Mouse (Mus musculus) cerebellum, adult 18-20 months (tissue): ENCODE measurements around the gene Ralb.

Source experiments
- DNase-seq, 2 experiments: peaks; one replicate each; pipeline ENCODE4 v3.0.0; 2021

The Ralb gene

DNA sequence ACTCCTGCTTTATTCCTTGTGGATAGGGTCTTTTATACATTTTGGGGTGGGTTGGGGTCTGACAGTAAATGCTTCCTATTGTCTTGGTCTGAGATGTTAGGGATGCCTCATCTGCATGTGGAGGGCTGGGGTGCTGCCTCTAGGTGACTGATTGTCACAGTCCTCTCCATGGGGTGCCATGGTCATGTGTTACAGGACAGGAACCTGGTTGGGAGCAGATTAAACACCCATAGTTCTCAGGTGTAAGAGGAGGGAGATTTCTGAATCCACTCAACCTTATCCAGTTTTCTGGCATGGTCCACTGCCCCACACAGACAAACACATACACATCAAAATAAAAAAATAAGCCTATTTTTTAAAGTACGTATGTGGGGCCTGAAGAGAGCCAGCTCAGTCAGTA is 12.1 kb downstream of the Ralb start:
- no peak for DNase-seq

DNA sequence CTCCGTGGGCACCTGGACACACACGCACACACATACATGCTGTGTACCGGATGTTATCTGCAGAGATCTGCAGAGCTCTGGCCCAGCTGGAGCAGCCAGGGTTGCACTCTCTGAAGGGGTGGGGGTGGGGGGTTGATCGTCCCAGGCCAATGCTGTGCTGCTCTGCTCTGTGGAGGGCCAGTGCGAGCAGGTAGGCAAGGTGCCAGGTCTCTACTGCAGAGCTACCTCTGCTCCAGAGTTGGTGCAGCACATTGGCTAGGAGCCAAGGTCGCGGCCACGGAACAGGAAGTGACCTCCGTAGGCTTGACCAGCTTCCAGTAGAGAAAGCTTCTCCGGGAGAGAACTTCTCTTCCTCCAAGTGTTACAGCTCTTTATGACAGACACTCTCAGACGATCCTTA is 12.5 kb downstream of the Ralb start:
- peak; percentile 23 to 46 for DNase-seq

DNA sequence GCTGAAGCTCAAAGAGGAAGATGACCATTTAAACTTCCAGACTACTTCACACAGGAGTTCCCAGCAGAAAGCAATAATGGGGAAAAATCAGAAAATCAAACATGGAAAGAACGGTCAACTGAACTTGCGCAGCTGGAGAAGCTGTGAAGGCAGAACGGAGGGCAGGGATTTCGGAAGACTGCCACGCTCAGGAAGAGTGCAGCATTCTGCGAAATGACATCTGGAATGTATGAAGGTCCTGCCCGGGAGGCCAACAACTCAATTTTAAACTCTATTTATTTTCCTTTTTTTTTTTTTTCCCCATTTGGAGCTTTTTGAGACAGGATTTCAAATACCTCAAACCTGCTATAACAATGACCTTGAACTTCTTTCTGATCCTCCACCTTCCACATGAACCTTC is 13.8 kb downstream of the Ralb start:
- no peak for DNase-seq

DNA sequence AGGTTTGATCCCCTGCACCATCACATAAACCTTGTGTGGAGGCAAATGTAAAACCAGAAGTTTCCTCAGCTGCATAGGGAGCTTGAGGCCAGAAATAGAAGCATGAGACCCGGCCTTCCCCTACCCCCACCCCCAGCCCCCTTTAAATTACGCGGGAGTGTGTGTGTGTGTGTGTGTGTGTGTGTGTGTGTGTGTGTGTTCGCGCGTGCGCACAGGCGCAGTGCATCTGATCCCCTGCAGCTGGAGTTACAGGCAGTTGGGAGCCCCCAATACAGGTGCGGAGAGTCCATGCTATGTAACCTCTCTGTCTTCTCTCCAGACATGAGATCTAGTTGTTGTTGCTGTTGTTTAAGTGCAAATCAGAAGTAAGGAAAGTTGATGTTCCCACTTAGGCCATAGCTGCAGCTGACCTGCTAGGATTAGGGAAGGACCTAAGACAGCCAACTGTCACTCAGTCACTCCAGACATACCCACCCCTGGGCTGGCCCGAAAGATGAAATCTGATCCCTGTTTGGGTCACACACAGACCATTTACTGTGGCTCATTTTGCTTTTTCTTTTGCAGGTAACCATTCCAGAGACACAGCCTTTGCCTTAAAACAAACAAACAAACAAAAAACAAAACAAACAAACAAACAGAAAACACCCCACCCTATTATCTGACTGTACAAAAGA is 16.5 kb downstream of the Ralb start:
- DNase-seq, result no peak

DNA sequence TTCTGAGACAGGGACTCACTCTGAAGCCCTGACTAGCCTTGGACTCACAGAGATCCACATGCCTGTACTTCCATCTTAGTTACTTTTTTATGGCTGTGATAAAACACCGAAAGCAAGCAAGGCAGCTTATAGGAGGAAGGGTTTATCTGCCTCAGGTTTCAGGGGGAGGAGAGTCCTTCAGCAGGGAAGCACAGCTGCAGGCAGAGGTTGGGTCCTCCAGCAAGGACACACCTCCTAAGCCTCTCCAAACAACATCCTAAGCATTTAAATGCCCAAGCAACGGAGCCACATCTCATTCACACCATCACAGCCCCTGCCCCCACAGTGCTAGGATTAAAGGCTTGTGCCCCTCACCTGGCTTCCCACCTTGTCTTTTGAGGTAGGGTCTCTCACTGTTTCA is 18.8 kb downstream of the Ralb start:
- DNase-seq, result no peak

DNA sequence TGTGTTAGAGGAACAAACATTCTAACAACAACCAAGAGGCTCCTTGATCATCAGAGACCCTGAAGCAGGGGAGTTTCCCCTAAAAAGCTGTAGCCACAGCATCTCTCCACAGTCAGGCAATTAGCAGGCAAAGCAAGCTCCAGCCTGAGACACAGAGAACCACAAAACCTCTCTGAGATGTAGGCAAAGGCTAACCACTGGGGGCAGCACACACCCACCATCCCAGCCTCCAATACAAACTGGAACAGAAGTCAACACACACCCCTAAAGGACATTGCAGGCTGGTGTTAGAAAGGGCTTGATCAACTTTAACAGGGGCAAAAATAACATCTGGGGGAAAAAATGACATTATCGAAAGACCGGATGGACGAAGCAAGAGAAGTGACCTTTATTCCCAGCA is 20.1 kb downstream of the Ralb start:
- DNase-seq, result peak in 1 of 2 experiments; percentile 23

DNA sequence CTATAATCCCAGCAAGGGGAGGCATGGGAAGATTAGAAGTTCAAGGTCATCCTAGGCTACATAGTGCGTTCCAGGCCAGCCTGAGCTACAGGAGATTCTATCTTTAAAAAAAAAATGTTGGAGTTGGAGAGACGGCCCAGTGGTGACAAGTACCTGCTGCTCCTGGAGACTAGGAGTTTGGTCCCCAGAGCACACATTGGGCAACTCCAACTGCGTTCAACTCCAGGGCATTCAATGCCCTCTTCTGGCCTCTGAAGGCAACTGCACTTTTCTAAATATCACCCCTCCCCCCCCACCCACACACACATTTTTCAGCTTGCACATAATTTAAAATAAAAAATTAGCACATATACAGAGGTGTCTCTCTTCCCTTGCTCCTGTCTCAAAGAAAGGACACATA is 21.7 kb downstream of the Ralb start:
- no peak for DNase-seq

DNA sequence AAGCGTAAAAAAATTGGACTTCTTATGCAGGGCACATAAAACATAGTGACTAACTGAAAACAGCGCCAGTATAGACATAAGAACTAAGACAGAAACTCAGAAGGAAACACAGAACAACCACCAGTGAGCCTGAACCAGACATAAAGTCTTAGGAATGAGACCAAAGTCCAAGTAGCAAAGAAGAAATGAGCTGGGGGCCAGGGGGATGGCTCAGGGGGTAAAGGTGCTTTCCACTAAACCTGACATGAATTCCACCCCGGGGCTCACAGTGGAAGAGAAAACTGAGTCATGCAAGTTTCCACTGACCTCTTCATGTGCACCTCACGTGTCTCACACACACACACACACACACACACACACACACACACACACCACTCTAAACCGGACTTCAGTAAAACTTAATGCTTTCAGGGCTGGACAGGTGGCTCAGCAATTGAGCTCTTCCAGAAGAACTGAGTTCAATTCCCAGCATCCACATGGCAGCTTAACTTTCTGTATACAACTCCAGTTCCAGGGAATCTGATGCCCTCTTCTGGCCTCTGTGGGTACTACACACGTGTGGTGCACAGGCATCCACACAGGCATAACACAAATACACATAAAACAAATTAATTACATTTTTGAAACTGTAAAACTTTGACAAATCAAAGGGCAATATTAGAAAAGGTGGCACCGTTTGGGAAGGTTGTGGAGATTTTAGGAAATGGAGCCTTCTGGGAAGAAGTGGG is 23.2 kb downstream of the Ralb start:
- no peak for DNase-seq

DNA sequence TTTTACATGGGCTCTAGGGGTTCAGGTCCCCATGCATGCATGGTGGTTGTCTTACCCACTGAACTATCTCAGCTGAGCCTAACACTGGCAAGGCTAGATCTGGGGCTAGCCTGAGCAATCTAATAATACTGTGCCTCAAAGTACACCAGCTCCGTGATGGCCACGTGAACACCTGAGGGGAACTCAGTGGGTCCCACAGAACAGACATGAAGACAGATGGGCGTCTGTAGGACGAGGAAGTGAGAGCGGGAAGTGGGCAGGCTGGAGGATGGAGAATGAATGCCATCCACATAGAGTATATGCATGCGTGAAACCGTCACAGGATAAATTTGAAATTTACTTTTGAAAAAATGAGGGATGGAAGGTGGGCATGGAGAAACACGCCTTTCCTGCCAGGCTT is 23.9 kb downstream of the Ralb start:
- DNase-seq, result no peak

DNA sequence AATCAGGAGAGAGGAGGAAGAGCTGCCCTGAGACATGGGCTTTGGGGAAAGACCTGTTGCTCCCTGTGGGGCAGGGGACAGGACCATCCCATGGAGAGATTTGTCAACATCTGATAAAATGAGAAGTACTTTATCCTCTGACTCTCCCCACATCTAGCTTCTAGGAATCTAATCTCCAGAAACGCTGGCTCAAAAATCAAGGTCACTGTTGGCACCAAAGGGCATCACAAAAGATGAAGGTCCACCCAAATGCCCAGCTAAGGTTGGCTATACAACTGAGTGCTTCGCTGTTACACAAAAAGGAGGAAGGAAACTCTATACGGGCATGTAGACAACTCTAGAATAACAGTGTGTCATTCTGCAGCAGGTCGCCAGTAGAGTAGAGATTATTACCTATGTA is 25.0 kb downstream of the Ralb start:
- no peak for DNase-seq

DNA sequence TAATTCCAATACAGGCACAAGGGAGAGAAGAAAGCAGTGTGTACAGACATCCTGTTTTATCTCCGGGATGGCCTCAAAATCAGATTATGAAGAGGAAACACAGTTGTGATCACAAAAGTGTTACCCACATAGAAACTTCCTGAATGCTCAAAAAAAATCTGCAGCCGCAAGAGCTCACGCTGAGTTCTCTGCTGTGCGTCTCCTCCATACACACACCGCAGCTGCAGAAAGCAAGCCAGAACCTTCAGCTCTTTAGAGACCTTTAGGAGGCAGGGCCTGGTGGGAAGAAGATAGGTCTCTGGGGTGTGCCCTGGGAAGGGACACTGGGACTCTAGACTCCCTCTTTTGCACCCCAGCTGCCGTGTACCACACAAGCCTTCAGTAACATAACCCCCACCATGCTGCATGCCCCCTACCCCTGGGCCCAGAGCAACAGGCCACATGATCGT is 27.7 kb downstream of the Ralb start:
- no peak for DNase-seq

DNA sequence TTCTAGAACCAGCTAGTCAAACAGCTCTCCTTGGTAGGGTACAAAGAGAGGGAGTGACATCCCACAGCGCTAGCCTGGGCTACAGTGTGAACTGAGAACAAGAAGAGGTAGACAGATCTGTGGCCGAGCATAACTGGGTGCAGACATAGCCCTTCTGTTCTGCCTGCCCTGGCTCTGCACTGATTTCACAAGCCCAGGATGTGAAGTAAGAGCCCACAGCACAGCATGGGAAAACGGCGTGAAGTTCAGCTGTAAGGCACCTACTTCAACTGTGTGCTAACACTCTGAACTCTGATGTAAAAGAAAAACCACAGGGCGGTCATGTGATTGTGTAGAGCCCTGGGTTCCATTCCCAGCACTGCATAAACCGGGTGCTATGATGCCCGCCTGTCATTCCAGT is 29.9 kb downstream of the Ralb start:
- DNase-seq, result no peak

DNA sequence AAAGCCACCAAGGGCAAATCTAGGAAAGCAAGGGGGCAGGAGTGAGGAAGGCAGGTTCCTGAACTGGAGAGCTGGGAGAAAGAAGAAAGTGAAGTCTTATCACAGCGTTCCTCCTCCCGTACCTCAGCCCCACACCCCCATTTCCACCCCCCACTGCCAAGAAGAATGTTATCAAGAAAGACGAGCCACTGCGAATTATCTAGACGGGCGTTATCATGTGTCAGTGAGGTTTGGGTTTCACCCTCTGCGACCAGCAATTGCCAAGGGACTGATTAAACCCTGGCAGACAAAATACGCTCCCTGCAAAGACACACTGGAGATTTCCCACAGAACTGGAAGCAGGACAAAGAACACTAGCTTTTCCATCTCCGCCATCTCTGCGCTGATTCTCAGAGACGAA is 31.9 kb downstream of the Ralb start:
- no peak for DNase-seq

DNA sequence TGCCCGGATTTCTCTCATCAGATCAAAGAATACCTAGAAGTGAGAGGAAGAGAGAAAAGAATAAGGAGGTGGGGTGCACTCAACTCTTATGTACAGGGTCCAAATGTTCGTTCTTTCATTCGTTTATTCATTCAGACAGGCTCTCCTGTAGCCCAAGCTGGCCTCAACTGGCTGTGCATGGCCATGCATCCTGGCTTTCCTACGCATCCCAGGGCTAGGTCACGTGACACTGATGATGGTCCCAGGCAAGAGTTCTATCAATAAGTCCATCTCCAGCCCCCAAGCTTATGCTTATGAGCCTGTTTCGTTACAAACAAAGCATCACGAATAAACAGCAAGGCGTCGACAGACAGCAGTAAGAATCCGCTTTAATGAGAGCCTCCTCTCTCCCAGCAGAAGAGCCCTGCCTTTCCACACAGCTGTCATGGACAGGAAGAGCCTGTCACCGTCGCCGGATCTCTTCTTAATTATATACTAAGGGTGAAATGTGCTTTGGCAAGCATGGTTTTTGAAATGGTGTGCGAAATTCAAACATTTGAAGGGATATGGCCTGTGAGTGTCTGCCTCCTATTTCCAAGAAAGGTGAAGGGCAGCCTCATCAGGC is 32.7 kb downstream of the Ralb start:
- no peak for DNase-seq

DNA sequence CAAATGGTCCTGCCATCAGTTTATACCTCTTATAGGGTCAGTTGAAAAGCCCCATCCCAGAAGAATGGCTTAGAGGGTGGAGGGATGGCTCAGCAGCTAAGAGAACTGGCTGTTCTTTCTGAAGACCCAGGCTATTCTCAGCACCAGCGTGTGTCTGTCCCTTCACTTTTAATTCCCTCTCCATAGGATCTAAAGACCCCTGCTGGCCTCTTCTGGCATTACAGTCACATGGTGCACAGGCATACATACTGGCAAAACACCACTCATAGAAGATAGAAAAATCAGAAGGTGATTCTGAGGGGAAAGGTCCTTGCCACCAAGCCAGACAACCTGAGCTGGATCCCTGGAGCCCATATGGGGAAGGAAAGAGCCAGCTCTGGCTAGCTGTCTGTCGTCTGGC is 41.2 kb downstream of the Ralb start:
- peak; percentile 40 to 43 for DNase-seq

DNA sequence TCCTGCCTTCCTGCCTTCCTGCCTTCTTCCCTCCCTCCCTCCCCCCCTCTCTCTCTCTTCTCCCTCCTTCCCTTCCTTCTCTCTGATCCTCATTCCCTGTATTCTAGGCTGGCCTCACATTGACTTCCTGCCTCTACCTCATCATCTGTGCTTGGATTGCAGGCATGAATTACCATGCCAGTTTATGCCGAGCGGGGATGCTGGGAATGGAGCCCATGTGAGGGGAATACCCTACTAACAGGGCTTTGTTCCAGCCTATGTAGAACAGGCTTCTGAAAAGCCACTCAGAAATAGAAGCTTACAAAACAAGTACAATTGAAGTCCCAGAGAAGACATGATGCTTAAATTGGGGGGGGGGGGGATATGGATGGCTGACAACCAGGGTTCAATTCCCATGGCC is 44.5 kb downstream of the Ralb start:
- DNase-seq, result no peak

DNA sequence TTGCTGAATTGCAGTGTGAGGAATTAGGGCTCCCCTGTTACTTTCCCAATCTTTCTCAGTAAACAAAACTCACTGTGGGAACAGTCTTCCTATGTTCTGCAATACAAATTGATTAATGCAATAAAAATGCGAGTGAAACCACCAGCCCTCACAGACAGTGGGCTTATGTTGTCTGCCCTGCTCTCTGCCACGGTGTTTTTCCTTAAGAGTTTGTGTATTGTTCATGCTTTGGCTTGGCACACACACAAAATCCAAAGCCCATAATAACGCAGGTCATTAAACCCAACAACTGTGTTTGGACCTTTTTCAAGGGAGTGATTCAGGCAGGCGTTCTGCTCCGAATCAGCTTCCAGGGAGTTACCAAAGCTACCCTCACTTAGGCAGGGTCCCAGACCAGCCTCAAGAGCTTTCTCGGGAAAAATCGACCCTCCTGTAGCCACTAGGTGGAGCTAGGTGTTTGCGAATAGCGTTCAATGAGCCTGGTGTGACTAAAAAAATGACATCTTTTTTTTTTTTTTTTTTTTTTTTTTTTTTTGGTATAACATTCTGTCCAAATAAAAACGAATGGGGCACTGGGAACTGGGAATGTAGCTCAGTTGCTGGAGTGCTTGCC is 46.5 kb downstream of the Ralb start:
- DNase-seq, result peak; percentile 60 to 61

DNA sequence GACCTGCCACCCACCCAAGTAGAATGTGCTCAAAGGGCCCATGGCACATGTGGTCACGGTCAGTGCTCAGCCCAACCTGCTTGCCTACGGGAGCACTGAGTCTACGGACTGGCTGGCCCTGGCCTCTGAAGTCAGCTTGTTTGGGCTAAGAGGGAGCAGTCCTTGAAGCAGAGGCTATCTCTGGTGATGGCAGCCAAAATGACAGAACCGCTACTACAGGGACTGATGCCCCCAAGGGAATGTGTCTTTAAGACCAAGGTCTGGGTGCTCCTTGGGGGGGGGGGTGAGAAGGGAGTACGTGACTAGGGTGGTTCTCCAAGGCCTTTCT is 47.1 kb downstream of the Ralb start:
- DNase-seq, result no peak

DNA sequence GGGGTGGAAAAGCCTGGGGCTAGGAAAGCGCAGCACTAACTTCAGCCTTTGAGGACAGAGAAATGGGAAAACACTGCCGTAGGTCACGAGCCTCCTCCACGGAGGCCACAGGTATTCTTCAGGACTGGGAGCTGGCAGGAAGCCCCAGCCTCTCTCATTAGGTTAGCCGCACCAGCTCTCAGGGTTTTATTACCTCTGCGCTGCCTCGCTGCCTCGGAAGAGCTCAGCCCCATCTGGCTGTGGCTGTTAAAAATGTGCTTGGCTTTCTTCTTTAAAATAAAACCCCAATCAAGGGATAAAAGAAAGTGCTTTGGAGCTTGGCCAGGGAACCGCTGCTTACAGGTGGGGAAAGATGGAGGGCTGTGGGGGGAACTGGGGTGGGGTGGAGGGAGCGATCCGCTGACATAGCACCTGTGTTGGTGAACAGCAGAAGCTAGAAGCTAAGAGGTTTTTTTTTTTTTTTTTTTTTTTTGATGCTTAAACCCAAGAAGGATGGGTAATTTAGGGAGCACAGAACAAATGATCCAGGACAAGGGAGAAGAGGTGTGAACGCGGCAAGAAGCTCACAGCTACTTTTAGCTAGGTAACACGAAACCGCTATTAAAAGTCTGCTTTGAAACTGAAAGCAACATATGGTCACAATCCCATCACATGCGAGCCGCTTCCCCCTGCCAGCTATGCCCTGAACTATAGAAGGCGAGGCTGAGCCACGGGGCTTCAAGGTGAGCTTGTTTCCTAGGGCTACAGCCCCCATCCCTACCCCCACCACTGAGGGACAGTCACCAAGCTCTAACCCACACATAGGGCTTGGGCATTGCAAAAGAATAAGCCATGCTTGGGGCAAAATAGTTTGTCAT is 47.7 kb downstream of the Ralb start:
- DNase-seq, result no peak

DNA sequence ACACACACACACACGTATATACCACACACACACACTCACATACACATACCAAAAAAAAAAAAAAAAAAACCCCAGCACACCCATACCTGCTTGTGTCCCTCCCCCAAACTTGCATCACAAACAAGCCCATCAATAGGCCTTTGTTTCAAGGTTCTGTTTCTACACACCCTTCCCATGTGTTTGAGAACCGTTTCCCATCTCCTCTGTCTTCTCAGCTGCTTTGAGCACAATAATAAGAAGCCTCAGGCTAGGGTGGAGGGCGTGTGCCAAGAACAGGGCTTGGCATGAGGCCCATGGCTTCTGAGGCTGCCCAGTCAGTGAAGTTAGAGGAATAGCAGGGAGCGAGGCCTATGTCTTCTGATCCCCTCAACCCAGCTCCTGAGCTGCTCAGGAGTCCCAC is 50.9 kb downstream of the Ralb start:
- DNase-seq, result no peak

DNA sequence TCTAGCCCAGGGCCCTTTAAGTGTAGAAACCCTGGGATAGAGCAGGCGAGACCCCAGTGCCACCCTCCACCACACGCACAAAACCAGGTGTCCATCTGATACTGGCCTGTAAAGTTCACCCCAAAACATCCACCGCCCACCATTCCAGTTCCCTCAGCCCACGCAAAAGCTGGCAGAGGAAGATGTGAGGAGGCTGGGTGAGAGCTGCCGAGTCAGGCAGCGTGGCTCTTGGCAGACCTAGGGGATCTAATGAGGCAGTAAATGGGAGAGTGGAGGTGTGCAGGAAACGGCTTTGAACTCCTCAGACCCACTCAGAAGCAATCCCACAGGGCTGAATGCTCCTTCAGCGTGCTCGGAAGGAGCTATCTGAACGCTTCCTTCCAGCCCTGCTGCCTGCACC is 53.2 kb downstream of the Ralb start:
- no peak for DNase-seq

DNA sequence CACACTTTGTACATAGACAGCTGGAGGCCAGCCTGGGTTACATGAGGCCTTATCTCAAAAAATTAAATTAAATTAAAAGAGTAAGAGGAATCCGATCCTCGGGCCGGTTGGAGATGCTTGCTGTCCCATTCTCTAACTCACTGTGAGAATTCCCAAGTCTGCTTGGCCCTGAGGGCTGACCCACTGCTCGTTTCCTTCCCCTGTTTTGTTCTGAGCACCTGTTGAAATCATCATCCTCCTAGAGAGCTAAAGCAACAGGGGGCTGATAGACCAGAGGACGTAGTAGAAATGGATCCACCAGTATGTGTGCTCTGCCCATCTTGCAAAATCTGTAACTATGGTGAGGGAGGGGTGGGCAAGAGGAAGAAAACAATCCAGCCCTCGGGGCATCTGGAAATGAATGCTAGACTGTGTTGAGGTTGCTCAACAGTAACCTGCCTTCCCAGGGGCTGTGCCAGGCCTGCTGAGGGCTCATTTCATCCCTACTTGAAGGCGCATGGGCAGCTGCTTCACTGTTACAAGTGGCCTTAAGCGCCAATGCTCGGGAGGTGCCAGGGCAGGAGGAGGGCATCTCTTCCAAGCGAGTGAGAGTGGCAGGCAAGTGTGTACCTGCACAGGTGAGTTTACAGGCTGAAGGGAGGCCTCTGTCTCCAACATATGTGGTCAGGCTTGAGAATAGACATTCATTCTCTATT is 53.8 kb downstream of the Ralb start:
- DNase-seq, result no peak
